In genomic region chr7:141391625-141392551, GRCm38 (mm10) we compare ENCODE assay signal across 8 mouse cellular contexts. TPM values are rescaled to one million over a fixed set of nuclear protein-coding genes. Genes with fewer than 3 reads are reported as not detected.
A peak's percentile ranks its signal among the peaks of the same experiment; 100 is the strongest.
DNase-seq lines count a peak whose midpoint lies in the region; ATAC-seq and TF ChIP-seq lines count a peak whose summit lies in the region.

TSS of gene Taldo1 (plus strand) at chr7:141392199.

- peak within 1 kb of the TSS; percentile 7 for H3ac ChIP-seq in myocyte (ENCODE audit: control insufficient read depth, insufficient read length)

- peaks cover 15% of the 10 kb centered on the region for H3K4me1 ChIP-seq in bone marrow macrophage, adult 2 months (ENCODE audit: control insufficient read depth, insufficient read depth, low read length)
- peaks cover 8% of the 10 kb centered on the region for H3K4me1 ChIP-seq in heart, embryonic 11.5 days (ENCODE audit: control insufficient read depth, insufficient read depth, low read length)
- peaks cover 14% of the 10 kb centered on the region for H3K4me1 ChIP-seq in kidney, embryonic 16.5 days (ENCODE audit: insufficient read depth, low read length)
- peaks cover 12% of the 10 kb centered on the region for H3K4me1 ChIP-seq in liver, adult 2 months (ENCODE audit: control insufficient read depth, insufficient read depth, low read length)

- H3K4me3 ChIP-seq in bone marrow macrophage, adult 2 months (ENCODE audit: insufficient read depth, low read length): peak within 1 kb of the TSS; percentile 64
- H3K4me3 ChIP-seq in heart, embryonic 11.5 days (ENCODE audit: low read depth, low read length): peak within 1 kb of the TSS; percentile 78
- peak within 1 kb of the TSS; percentile 71 for H3K4me3 ChIP-seq in kidney, embryonic 16.5 days (ENCODE audit: low read length)
- H3K4me3 ChIP-seq in liver, adult 2 months (ENCODE audit: insufficient read depth, low read depth, low read length): peak within 1 kb of the TSS; percentile 80
- H3K4me3 ChIP-seq in myocyte: peak within 1 kb of the TSS; percentile 80

- H3K9ac ChIP-seq in heart, embryonic 11.5 days (ENCODE audit: low read depth, low read length): peak within 1 kb of the TSS; percentile 79
- peak within 1 kb of the TSS; percentile 79 for H3K9ac ChIP-seq in kidney, embryonic 16.5 days (replicated peaks; ENCODE audit: low read length)
- H3K9ac ChIP-seq in liver, adult 2 months (ENCODE audit: low read depth, low read length): peak within 1 kb of the TSS; percentile 77

- no peaks in the 10 kb centered on the region for H3K36me3 ChIP-seq in heart, embryonic 11.5 days (ENCODE audit: control insufficient read depth, insufficient read depth, low read length)
- peaks cover 9% of the 10 kb centered on the region for H3K36me3 ChIP-seq in kidney, embryonic 16.5 days (ENCODE audit: insufficient read depth, low read length)
- peaks cover 6% of the 10 kb centered on the region; the same call in 1 of the 2 replicates for H3K36me3 ChIP-seq in liver, adult 2 months (ENCODE audit: control insufficient read depth, insufficient read depth, low read length)
- peaks cover 7% of the 10 kb centered on the region for H3K36me3 ChIP-seq in myocyte (ENCODE audit: control insufficient read depth, insufficient read depth)
- peaks cover 7% of the 10 kb centered on the region; the same call in 1 of the 2 replicates for H3K36me3 ChIP-seq in splenic B cell, adult 2 months (ENCODE audit: control insufficient read depth, insufficient read depth, low read length, poor library complexity, severe bottlenecking)

- peaks cover 9% of the 10 kb centered on the region; the same call in 1 of the 2 replicates for H3K79me2 ChIP-seq in liver, adult 2 months (ENCODE audit: control insufficient read depth, insufficient read depth, low read length)
- H3K79me2 ChIP-seq in myocyte (ENCODE audit: control insufficient read depth, insufficient read depth): peaks cover 33% of the 10 kb centered on the region

- peak within 1 kb of the TSS; percentile 77 for H3K27ac ChIP-seq in bone marrow macrophage, adult 2 months (ENCODE audit: insufficient read depth, low read depth, low read length)
- peak within 1 kb of the TSS; percentile 90 for H3K27ac ChIP-seq in heart, embryonic 11.5 days (ENCODE audit: low read depth, low read length)
- H3K27ac ChIP-seq in kidney, embryonic 16.5 days (ENCODE audit: low read length): peak within 1 kb of the TSS; percentile 88
- H3K27ac ChIP-seq in liver, adult 2 months (replicated peaks; ENCODE audit: insufficient read depth, low read depth, low read length): peak within 1 kb of the TSS; percentile 73

- H3K4me2 ChIP-seq in heart, embryonic 11.5 days: peak within 1 kb of the TSS; percentile 89
- H3K4me2 ChIP-seq in kidney, embryonic 16.5 days (replicated peaks; ENCODE audit: low read depth, low read length): peak within 1 kb of the TSS; percentile 92
- H3K4me2 ChIP-seq in myocyte (ENCODE audit: low read depth): peak within 1 kb of the TSS; percentile 99

- WGBS in heart, embryonic 11.5 days (ENCODE audit: insufficient replicate concordance): under 1% methylated on average over 57 of the region's 57 CpGs
- WGBS in kidney, embryonic 16.5 days: under 1% methylated on average over 57 of the region's 57 CpGs
- under 1% methylated on average over 57 of the region's 57 CpGs for WGBS in liver, adult 2 months

- ATAC-seq in erythroblast, adult 5-6 weeks (replicated peaks; ENCODE audit: low FRiP score, poor library complexity, severe bottlenecking): peak; percentile 73
- peak; percentile 93 for ATAC-seq in heart, embryonic 11.5 days (replicated peaks; ENCODE audit: insufficient number of reproducible peaks, low FRiP score, low TSS enrichment)
- peak; percentile 94 for ATAC-seq in kidney, embryonic 16.5 days (ENCODE audit: low FRiP score, low TSS enrichment)

- H3K9me3 ChIP-seq in heart, embryonic 11.5 days (replicated peaks; ENCODE audit: control insufficient read depth, low read length): no peaks in the 10 kb centered on the region
- H3K9me3 ChIP-seq in kidney, embryonic 16.5 days (ENCODE audit: low read length): no peaks in the 10 kb centered on the region

- H3K27me3 ChIP-seq in heart, embryonic 11.5 days (ENCODE audit: control insufficient read depth, insufficient read depth, low read length): no peaks in the 10 kb centered on the region
- no peaks in the 10 kb centered on the region for H3K27me3 ChIP-seq in kidney, embryonic 16.5 days (ENCODE audit: insufficient read depth, low read length)
- no peaks in the 10 kb centered on the region for H3K27me3 ChIP-seq in liver, adult 2 months (ENCODE audit: control insufficient read depth, insufficient read depth, low read length)
- H3K27me3 ChIP-seq in myocyte (ENCODE audit: control insufficient read depth, insufficient read depth, insufficient read length): no peaks in the 10 kb centered on the region
- H3K27me3 ChIP-seq in splenic B cell, adult 2 months (ENCODE audit: control insufficient read depth, insufficient read depth, low read length, poor library complexity, severe bottlenecking): no peaks in the 10 kb centered on the region; the same call in 1 of the 2 replicates

- peak; percentile 98 for DNase-seq in A20 (ENCODE audit: low read depth, low spot score)
- DNase-seq in liver, adult 2 months (ENCODE audit: extremely low read depth, low read depth, low spot score): peak; percentile 88
- DNase-seq in splenic B cell, adult 2 months (ENCODE audit: low read depth, low spot score): peak; percentile 95

- no peak for TF ChIP-seq POLR2A in bone marrow macrophage, adult 2 months (IDR thresholded peaks at IDR 0.05; ENCODE audit: borderline replicate concordance, low read depth, low read length)
- 0 out of 2 replicates have a peak, but pooled peaks have one; percentile 41 for TF ChIP-seq POLR2A in liver, adult 2 months (IDR thresholded peaks at IDR 0.05; ENCODE audit: extremely low read depth, insufficient read depth, low read length)
- peak; percentile 88 for TF ChIP-seq POLR2A in myocyte (IDR thresholded peaks at IDR 0.05; ENCODE audit: insufficient read length, low read depth)

- no peak for TF ChIP-seq CTCF in bone marrow macrophage, adult 2 months (IDR thresholded peaks at IDR 0.05; ENCODE audit: low read depth, low read length)
- no peak for TF ChIP-seq CTCF in liver, adult 2 months (IDR thresholded peaks at IDR 0.05; ENCODE audit: low read depth, low read length)

TF ChIP-seq in myocyte, 11 proteins besides CTCF, POLR2A, EP300 and RAD21:
- TF ChIP-seq E2F4 (IDR thresholded peaks at IDR 0.05; ENCODE audit: insufficient read depth): no peak
- no peak for TF ChIP-seq TCF3 (IDR thresholded peaks at IDR 0.05; ENCODE audit: insufficient read length, low read depth)
- TF ChIP-seq MYOG (IDR thresholded peaks at IDR 0.05; ENCODE audit: control insufficient read depth in 1 of 3, insufficient read depth in 1 of 3, insufficient read length in 2 of 3, low read depth in 2 of 3): peak; percentile 53 to 83 (median 70)
- TF ChIP-seq POLR2AphosphoS2 (IDR thresholded peaks at IDR 0.05; ENCODE audit: insufficient read length, low read depth): peak; percentile 93
- TF ChIP-seq MYOD1 (IDR thresholded peaks at IDR 0.05; ENCODE audit: control insufficient read depth in 1 of 3, insufficient read length in 2 of 3, low read depth in 2 of 3): peak in 2 of 3 experiments; percentile 49 to 81
- no peak for TF ChIP-seq REST (IDR thresholded peaks at IDR 0.05; ENCODE audit: insufficient read depth, insufficient read length)

RNA-seq across cellular contexts. Expression of gene Taldo1, which starts in this region (rescaled TPM):
- 422 and 438 TPM in 2 replicates for polyA plus RNA-seq in bone marrow macrophage, adult 2 months (2012; ENCODE audit: insufficient read depth, insufficient read length, missing spikeins)
- 132 and 180 TPM in 2 replicates for total RNA-seq in erythroblast, adult 5-6 weeks (2015; ENCODE audit: low replicate concordance)
- 443 and 565 TPM in 2 replicates for total RNA-seq in erythroblast, adult 5-6 weeks (2017; ENCODE audit: low replicate concordance)
- 288 and 291 TPM in 2 replicates for polyA plus RNA-seq in heart, embryonic 11.5 days (2014; fragmentation: Nextera tagmentation; extraction: Ambion mirVana)
- polyA plus RNA-seq in kidney, embryonic 16.5 days (2015; fragmentation: Nextera tagmentation; extraction: Ambion mirVana): 371 and 374 TPM in 2 replicates
- 160 and 195 TPM in 2 replicates for total RNA-seq in liver, adult 2 months (2014; rRNA removed)
- polyA plus RNA-seq in liver, adult 2 months (2012; rRNA removed): 125 and 166 TPM in 2 replicates
- 259 TPM for polyA plus RNA-seq in myocyte (2012; fragmentation: generic; extraction: Trizol)

Comparison
In these comparisons a context has a peak if more than half of its experiments do, and no peak if none do; other contexts are left out.
1. Peak in every context shown above with its lines: DNase-seq, ATAC-seq, H3K4me3 ChIP-seq and H3K27ac ChIP-seq.